Mouse (Mus musculus) MEL (cell line): ENCODE measurements at regions not wholly inside any gene's neighbourhood (a gene's known extent, or its start where the extent isn't known, plus 50 kb on each side); places are given as distances from the start of the nearest gene placed in this dataset.

Experiments used
- CTCF ChIP-seq, 3 experiments: IDR thresholded peaks in 2 of 3; conservative IDR thresholded peaks in 1 of 3; 2 replicates each; pipeline ENCODE4 v1.5.1; 2011 to 2012; ENCODE audit warnings: low read length in 3 of 3, low read depth in 2 of 3, mild to moderate bottlenecking in 2 of 3, improper control_type of control experiment in 1 of 3, inconsistent platforms in 1 of 3, mixed read lengths in 1 of 3, moderate library complexity in 1 of 3; ENCODE audit not compliant: control insufficient read depth in 1 of 3, insufficient read depth in 1 of 3, poor library complexity in 1 of 3, severe bottlenecking in 1 of 3
- E2F4 ChIP-seq: IDR thresholded peaks from 2 replicates; pipeline ENCODE4 v1.6.1; 2011; ENCODE audit warnings: low read depth, low read length, improper control_type of control experiment, borderline replicate concordance
- GATA1 ChIP-seq: IDR thresholded peaks from 2 replicates; pipeline ENCODE4 v1.6.1; 2011; ENCODE audit warnings: low read depth, low read length, improper control_type of control experiment
- MAX ChIP-seq: IDR thresholded peaks from 2 replicates; pipeline ENCODE4 v1.6.1; 2011; ENCODE audit warnings: low read length, improper control_type of control experiment
- POLR2A ChIP-seq, 2 experiments: IDR thresholded peaks; 2 replicates each; pipeline ENCODE4 v1.6.1; 2011 to 2012; ENCODE audit warnings: low read length in 2 of 2, mild to moderate bottlenecking in 2 of 2, control low read depth in 1 of 2, improper control_type of control experiment in 1 of 2, low read depth in 1 of 2, moderate library complexity in 1 of 2; ENCODE audit not compliant: control insufficient read depth in 1 of 2, insufficient read depth in 1 of 2, poor library complexity in 1 of 2
- RCOR1 ChIP-seq: IDR thresholded peaks from 2 replicates; pipeline ENCODE4 v1.6.1; 2012; ENCODE audit warnings: low read depth, mild to moderate bottlenecking, inconsistent platforms, low read length, improper control_type of control experiment
- ZKSCAN1 ChIP-seq: IDR thresholded peaks from 2 replicates; pipeline ENCODE4 v1.6.1; 2012; ENCODE audit warnings: low read depth, mild to moderate bottlenecking, inconsistent platforms, low read length, improper control_type of control experiment, moderate library complexity

DNA sequence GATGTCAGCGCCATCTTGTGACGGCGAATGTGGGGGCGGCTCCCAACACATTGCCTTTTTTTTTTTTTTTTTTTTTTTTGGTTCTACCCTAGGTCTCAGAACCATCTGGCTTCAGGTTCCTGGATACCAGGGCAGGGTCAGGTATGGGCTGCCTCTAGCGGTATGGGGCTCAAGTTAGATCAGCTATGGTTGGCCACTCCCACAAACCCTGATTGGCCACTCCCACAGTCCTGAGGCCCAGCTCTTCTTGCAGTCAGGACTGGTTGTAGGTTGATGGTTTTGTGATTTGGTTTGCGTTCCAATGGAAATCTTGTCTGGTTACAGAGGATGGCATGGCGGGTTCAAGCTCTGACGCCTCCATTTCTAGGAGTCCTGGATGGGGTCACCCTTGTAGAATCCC lies 72.2 kb upstream of the Btg3 start:
- TF ChIP-seq ZKSCAN1 = no peak
- no peak for TF ChIP-seq CTCF (IDR thresholded peaks at IDR 0.05 in 2 of 3, conservative IDR thresholded peaks at IDR 0.05 in 1 of 3; ENCODE audit: control insufficient read depth in 1 of 3, insufficient read depth in 1 of 3, low read depth in 2 of 3, low read length in 3 of 3, poor library complexity in 1 of 3, severe bottlenecking in 1 of 3)
- TF ChIP-seq GATA1 = no peak
- TF ChIP-seq POLR2A (IDR thresholded peaks at IDR 0.05; ENCODE audit: control insufficient read depth in 1 of 2, insufficient read depth in 1 of 2, low read depth in 1 of 2, low read length in 2 of 2, poor library complexity in 1 of 2) = no peak
- TF ChIP-seq RCOR1 = no peak
- TF ChIP-seq E2F4 = no peak
- TF ChIP-seq MAX = no peak
